Mouse (Mus musculus) adrenal gland, postnatal 10 days (tissue): ENCODE measurements around the gene Pah. TPM values are rescaled to one million over a fixed set of nuclear protein-coding genes. Genes with fewer than 3 reads are reported as not detected.

Experiments used
- DNase-seq: peaks from one replicate; pipeline ENCODE4 v3.0.0; 2021; ENCODE audit warnings: mixed read lengths
- total RNA-seq, 2 experiments: library from RNA; stranded (reverse); gene quantifications; 2 replicates each; pipeline ENCODE4 v1.2.3; 2021

Gene Pah
- total RNA-seq, 2 experiments from 2014 or later, result 25.9 to 64.4 TPM

- peak; percentile 73 for DNase-seq
Observed at GRCm38 (mm10) chr10:87503946-87504345, 17.6 kb upstream of the Pah start.

GRCm38 (mm10) chr10:87508581-87508980 lies 13.0 kb upstream of the Pah start:
- no peak for DNase-seq

GRCm38 (mm10) chr10:87513052-87513451 lies 8.5 kb upstream of the Pah start:
- DNase-seq, result peak; percentile 8

GRCm38 (mm10) chr10:87518585-87518984 lies 3.0 kb upstream of the Pah start:
- no peak for DNase-seq

GRCm38 (mm10) chr10:87520401-87521116 lies 1.0 kb upstream of the Pah start:
- no peak for DNase-seq

GRCm38 (mm10) chr10:87534172-87534571 lies 12.6 kb downstream of the Pah start:
- no peak for DNase-seq

GRCm38 (mm10) chr10:87545759-87546158 lies 24.2 kb downstream of the Pah start:
- DNase-seq, result no peak

DNA sequence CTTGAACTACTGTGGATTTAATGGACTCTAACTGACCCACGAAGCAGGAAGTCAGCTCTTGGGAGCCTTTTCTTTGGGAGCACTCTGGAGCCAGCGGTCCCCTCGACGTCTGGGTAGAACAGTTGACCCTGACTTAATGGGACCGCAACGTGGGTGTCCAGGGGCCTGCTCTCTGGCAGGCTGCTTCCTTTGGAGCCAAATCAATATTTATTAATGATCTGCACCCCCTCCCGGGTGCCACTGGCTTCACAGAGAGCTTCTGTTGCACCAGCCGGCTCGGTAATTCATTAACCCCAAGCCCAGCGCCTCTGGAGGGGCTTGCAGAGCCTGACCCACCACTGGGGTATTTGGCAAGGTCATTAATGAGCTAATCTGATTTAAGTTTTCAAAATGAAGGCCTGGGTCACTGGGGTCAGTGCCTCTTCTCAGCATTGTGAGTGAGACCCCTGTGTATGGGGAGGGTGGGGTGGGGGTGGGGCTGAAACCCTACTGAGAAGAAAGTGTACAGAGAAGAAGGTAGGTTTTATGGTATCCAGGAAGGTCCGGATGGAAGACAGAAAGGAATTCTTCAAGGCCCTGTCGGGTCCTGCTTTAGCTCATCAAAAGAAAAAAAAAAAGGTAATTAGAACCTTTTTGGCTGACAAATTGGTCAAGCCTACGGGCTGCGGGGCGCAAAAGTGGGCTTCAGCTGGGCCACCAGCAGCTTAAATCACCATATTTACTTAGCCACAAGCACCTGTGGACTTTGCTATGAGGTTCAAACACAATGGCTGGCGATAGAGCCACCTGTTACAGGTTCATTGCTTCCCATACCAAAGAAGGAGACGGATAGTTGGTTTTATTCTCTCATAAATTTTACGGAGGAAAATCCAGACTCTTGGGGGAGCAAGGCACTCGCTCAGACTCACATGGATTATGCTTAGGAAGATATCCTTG lies 25.0 kb downstream of the Pah start:
- no peak for DNase-seq

GRCm38 (mm10) chr10:87552726-87553125 lies 31.1 kb downstream of the Pah start:
- DNase-seq, result peak; percentile 60

GRCm38 (mm10) chr10:87556441-87556840 lies 34.8 kb downstream of the Pah start:
- peak; percentile 18 for DNase-seq

- DNase-seq, result no peak
Observed at GRCm38 (mm10) chr10:87563818-87564217, 42.2 kb downstream of the Pah start.

DNA sequence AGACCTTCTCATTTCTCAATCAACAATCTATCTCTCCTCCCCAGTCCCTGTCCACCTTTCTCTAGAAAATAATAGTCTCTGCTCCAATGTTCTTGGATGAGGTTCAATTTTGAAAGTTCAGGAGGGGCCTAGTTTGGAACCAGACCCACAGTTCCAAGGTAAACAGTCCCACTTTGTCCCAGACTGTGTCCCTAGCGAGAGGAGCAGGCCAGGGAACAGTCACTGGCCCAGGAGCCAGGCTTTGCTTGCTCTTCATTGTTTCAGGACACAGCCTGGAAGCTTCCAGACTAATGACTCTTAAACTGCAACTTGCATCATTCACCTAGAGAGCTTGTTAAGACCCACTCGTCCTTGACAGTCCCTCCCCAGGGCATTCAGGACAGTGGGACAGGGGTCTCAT lies 44.1 kb downstream of the Pah start:
- no peak for DNase-seq

GRCm38 (mm10) chr10:87572500-87572899 lies 50.9 kb downstream of the Pah start:
- DNase-seq, result no peak

DNA sequence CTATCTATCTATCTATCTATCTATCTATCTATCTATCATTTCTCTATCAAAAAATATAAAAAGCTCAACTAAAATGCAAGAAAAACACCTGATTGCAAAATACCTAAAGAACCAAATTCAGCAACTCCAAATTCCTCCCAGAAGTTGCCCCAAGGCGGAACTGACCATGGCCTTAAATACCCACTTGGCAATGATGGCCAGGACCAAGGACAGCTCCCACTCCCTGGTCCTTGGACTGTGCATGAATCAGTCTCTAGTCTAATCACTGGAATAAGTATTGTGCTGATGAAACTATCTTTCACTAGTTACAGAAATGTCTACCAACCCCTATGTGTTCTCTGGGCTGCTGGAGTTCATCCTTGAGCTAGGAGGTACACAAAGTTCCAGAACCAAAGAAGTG lies 65.1 kb downstream of the Pah start:
- peak; percentile 86 for DNase-seq

GRCm38 (mm10) chr10:87593916-87594315 lies 72.3 kb downstream of the Pah start:
- DNase-seq, result peak; percentile 4

DNA sequence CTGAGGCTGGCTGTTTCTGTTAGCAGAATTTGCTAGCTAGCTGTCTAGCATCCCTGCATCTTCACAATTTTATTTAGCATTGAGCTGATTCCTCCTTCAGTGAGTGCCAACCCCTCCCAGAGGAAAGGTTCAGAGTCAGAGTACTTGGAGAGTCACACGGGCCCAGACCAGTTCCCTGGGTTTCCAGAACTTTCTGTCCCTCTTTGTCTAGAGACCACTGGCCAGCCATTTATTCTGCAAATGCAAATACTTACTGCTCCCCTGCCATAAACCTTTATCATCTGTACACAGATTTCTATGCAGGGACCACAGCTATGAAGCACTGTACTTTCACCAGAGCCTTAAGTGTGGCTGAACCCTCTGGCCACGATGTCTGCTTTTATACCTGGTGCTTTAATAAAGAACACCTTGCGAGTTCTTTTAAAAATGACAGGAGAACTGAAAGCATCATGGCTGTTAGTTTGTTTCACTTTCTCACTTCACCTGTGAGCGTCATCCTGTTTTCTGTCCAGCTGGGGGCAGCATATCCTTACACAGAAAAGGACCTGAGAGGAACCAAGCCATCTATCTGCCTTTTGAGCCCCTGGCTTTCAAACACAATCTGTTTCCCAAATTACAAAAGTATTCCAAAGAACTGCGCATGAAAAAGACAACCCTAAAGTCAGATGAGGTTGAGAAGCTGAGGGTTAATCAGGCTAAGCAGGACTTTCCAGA lies 74.9 kb downstream of the Pah start:
- DNase-seq, result peak; percentile 62

GRCm38 (mm10) chr10:87597075-87597677 lies 75.6 kb downstream of the Pah start:
- peak; percentile 4 for DNase-seq

DNA sequence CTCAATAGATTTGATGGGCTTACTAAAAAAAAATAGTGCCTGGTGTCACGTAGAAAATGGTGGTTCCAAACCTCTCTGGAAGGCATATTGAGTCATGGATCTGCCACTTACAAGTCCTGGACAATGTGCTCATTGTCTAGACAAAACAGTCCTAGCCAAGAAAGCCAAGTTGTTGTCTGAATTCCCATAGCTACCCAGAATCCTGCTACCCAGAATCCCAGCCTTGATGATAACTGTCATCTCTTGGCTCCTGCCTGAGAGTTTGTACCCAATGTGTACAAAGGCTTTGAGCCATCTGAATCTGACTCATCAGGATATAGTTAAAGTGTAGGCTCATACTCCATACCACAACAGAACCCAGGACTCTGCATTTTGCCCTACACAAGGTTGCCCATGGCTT lies 80.6 kb downstream of the Pah start:
- DNase-seq, result no peak

DNA sequence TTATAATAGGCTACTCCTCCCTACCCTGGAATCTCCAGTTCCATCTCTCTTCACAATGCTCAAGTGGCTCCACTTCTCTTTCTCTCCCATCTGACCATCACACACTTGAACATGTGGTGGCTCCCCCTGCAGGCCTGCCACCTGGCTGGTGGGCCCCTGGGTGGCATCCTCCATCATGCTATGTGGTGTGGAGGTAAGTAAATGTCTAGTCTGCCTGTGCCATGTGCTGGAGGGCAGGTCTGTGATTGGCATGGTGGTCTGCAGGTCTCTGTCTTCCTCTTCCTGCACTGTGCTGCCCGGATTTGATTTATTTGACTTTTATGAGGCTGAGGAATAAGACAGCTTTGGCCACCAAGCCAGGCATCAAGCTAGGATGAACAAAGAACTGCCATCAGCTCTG lies 103.6 kb downstream of the Pah start:
- DNase-seq, result no peak
